Mouse (Mus musculus) stomach, postnatal 0 days (tissue): ENCODE data around the gene Rras2. TPM values are rescaled to one million over a fixed set of nuclear protein-coding genes. Genes with fewer than 3 reads are reported as not detected.

Experiments
- ATAC-seq: fragments of 200-750 bp; cut with Nextera tagmentation; 2 replicates; pipeline ENCODE4 v1.8.0; 2017; ENCODE audit not compliant: low FRiP score, low TSS enrichment
- DNase-seq: peaks from one replicate; pipeline ENCODE4 v3.0.0-alpha.2; 2016; ENCODE audit warnings: low spot score
- H3K27ac ChIP-seq: fragments of 300-500 bp; sonication (generic); replicated peaks from 2 replicates; pipeline ENCODE4 v1.5.1; 2014; ENCODE audit warnings: mild to moderate bottlenecking, control low read depth
- H3K27me3 ChIP-seq: fragments of 300-500 bp; sonication (generic); 2 replicates; pipeline ENCODE4 v1.6.1; 2014; ENCODE audit warnings: low read length; ENCODE audit not compliant: control insufficient read depth, insufficient read depth
- H3K36me3 ChIP-seq: fragments of 300-500 bp; sonication (generic); 2 replicates; pipeline ENCODE4 v1.6.1; 2014; ENCODE audit warnings: low read length, mixed read lengths; ENCODE audit not compliant: control insufficient read depth, insufficient read depth
- H3K4me1 ChIP-seq: fragments of 300-500 bp; sonication (generic); replicated peaks from 2 replicates; pipeline ENCODE4 v1.6.1; 2014; ENCODE audit warnings: antibody characterized with exemption; ENCODE audit not compliant: control insufficient read depth, insufficient read depth
- H3K4me2 ChIP-seq: fragments of 300-500 bp; sonication (generic); replicated peaks from 2 replicates; pipeline ENCODE4 v1.6.1; 2014; ENCODE audit warnings: low read depth, mild to moderate bottlenecking, control low read depth, moderate library complexity
- H3K4me3 ChIP-seq: fragments of 300-500 bp; sonication (generic); 2 replicates; pipeline ENCODE4 v1.5.1; 2014; ENCODE audit warnings: low read depth, low read length, control low read depth
- H3K9ac ChIP-seq: fragments of 300-500 bp; sonication (generic); 2 replicates; pipeline ENCODE4 v1.6.1; 2014; ENCODE audit warnings: mild to moderate bottlenecking, low read length, control low read depth, mixed read lengths
- H3K9me3 ChIP-seq: fragments of 300-500 bp; sonication (generic); 2 replicates; pipeline ENCODE4 v1.6.1; 2016; ENCODE audit warnings: low read length; ENCODE audit not compliant: control insufficient read depth
- CTCF ChIP-seq: IDR thresholded peaks from 2 replicates; pipeline ENCODE4 v1.5.1; 2016; ENCODE audit warnings: antibody characterized with exemption, low read depth, mild to moderate bottlenecking, moderate library complexity
- EP300 ChIP-seq: optimal IDR thresholded peaks from 2 replicates; pipeline ENCODE3; 2016; ENCODE audit warnings: antibody characterized with exemption
- WGBS: fragments of 180-500 bp; shearing (Covaris S2); extraction: QIAGEN DNeasy Blood & Tissue Kit; methylation state at CpG from one replicate; pipeline ENCODE4 v1.1.7; 2014; 5-methylcytosine and 5-hydroxymethylcytosine counted together
- polyA plus RNA-seq: library from polyadenylated mRNA; unstranded; fragments of >200 nt; fragmentation: Nextera tagmentation; extraction: Ambion mirVana; gene quantifications from 2 replicates; pipeline ENCODE4 v1.2.1, GENCODE M21; 2015

Gene Rras2
- polyA plus RNA-seq, 1 experiment from 2014 or later, result 26.2 TPM

GRCm38 (mm10) chr7:114105886-114106285, 11.7 kb downstream of the Rras2 start:
- Histone ChIP-seq H3K27me3 (no peaks in the 10 kb centered on the region), H3K36me3 (no peaks in the 10 kb centered on the region), H3K4me3 (no peak overlapping the region), H3K9me3 (no peaks in the 10 kb centered on the region), H3K27ac (no peak overlapping the region), H3K4me1 (no peaks in the 10 kb centered on the region), H3K4me2 (no peak overlapping the region), H3K9ac (no peak overlapping the region)
- 72% methylated on average over 8 of the region's 8 CpGs for WGBS
- TF ChIP-seq CTCF (no peak), EP300 (no peak)
- DNase-seq, result no peak
- no peak for ATAC-seq

GRCm38 (mm10) chr7:114103629-114104347, 13.8 kb downstream of the Rras2 start:
- ATAC-seq (no peak), DNase-seq (no peak)
- H3K4me2 ChIP-seq, result no peak overlapping the region
- no peaks in the 10 kb centered on the region for H3K4me1 ChIP-seq
- no peak for TF ChIP-seq EP300
- TF ChIP-seq CTCF, result no peak
- H3K9ac ChIP-seq, result no peak overlapping the region
- WGBS, result 63% methylated on average over 24 of the region's 24 CpGs
- H3K4me3 ChIP-seq, result no peak overlapping the region
- H3K27ac ChIP-seq, result no peak overlapping the region
- no peaks in the 10 kb centered on the region for H3K36me3 ChIP-seq
- H3K9me3 ChIP-seq, result no peaks in the 10 kb centered on the region
- no peaks in the 10 kb centered on the region for H3K27me3 ChIP-seq

- H3K36me3 ChIP-seq, result no peaks in the 10 kb centered on the region
- 84% methylated on average over 4 of the region's 4 CpGs for WGBS
- ATAC-seq (no peak), DNase-seq (no peak)
- no peak overlapping the region for H3K4me2 ChIP-seq
- no peaks in the 10 kb centered on the region for H3K9me3 ChIP-seq
- no peaks in the 10 kb centered on the region for H3K27me3 ChIP-seq
- H3K4me3 ChIP-seq, result no peak overlapping the region
- no peak overlapping the region for H3K9ac ChIP-seq
- TF ChIP-seq EP300 (no peak), CTCF (no peak)
- H3K27ac ChIP-seq, result no peak overlapping the region
- no peaks in the 10 kb centered on the region for H3K4me1 ChIP-seq
These were observed 14.4 kb downstream of the Rras2 start for GRCm38 (mm10) chr7:114103152-114103551.

GRCm38 (mm10) chr7:114102609-114103008, 15.0 kb downstream of the Rras2 start:
- H3K9ac ChIP-seq, result no peak overlapping the region
- no peak for DNase-seq
- H3K36me3 ChIP-seq, result no peaks in the 10 kb centered on the region
- no peak overlapping the region for H3K4me2 ChIP-seq
- no peak for TF ChIP-seq CTCF
- TF ChIP-seq EP300, result no peak
- no peaks in the 10 kb centered on the region for H3K27me3 ChIP-seq
- no peaks in the 10 kb centered on the region for H3K9me3 ChIP-seq
- H3K4me3 ChIP-seq, result no peak overlapping the region
- WGBS, result 74% methylated on average over 4 of the region's 4 CpGs
- H3K4me1 ChIP-seq, result no peaks in the 10 kb centered on the region
- no peak overlapping the region for H3K27ac ChIP-seq
- ATAC-seq, result no peak

GRCm38 (mm10) chr7:114101412-114101811, 16.2 kb downstream of the Rras2 start:
- Histone ChIP-seq H3K27ac (no peak overlapping the region), H3K9ac (no peak overlapping the region), H3K36me3 (no peaks in the 10 kb centered on the region), H3K4me3 (no peak overlapping the region), H3K9me3 (no peaks in the 10 kb centered on the region), H3K4me1 (no peaks in the 10 kb centered on the region), H3K4me2 (no peak overlapping the region), H3K27me3 (no peaks in the 10 kb centered on the region)
- ATAC-seq, result no peak
- TF ChIP-seq CTCF (no peak), EP300 (no peak)
- WGBS, result 37% methylated on average over 3 of the region's 3 CpGs
- no peak for DNase-seq

GRCm38 (mm10) chr7:114093548-114094174, 23.9 kb downstream of the Rras2 start:
- 69% methylated on average over 8 of the region's 8 CpGs for WGBS
- DNase-seq, result no peak
- H3K4me3 ChIP-seq, result no peak overlapping the region
- no peak for ATAC-seq
- no peaks in the 10 kb centered on the region for H3K36me3 ChIP-seq
- no peak overlapping the region for H3K9ac ChIP-seq
- no peaks in the 10 kb centered on the region for H3K27me3 ChIP-seq
- no peak overlapping the region for H3K27ac ChIP-seq
- H3K4me1 ChIP-seq, result 0 out of 2 replicates have a peak, but pooled peaks cover 2% of the 10 kb centered on the region
- H3K9me3 ChIP-seq, result no peaks in the 10 kb centered on the region
- H3K4me2 ChIP-seq, result no peak overlapping the region
- TF ChIP-seq EP300 (no peak), CTCF (no peak)
